Mouse (Mus musculus) lung, postnatal 0 days (tissue): ENCODE data around the gene Pde4d.

Experiments
- CTCF ChIP-seq: IDR thresholded peaks from 2 replicates; pipeline ENCODE4 v1.5.1; 2016; ENCODE audit warnings: antibody characterized with exemption, mild to moderate bottlenecking
- EP300 ChIP-seq: IDR thresholded peaks from 2 replicates; pipeline ENCODE4 v1.6.1; 2016; ENCODE audit warnings: antibody characterized with exemption, mild to moderate bottlenecking, control low read depth

DNA sequence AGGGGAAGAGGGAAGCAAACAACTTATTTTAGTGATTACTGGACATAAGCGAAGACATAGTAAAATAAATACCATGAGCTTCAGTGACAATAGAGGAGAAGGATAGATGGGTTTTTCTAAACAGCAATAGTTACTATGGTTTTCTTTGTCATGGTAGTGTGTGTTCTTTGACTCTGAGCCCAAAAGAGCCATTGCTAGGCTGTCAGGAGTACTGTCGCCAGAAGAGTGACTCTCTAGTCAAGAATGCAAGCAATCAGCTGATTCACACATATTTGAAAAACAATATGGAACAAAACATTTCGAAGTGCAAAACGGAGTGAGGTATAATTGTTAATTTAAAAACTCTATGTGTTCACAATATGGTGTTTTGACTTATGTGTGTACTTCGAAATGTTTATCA, 450.4 kb downstream of the Pde4d start:
- no peak for TF ChIP-seq CTCF
- TF ChIP-seq EP300 = no peak
